Mouse (Mus musculus) stomach, postnatal 0 days (tissue): Measurements from ENCODE around the gene Tmem39b.

Source experiments
- CTCF ChIP-seq: IDR thresholded peaks from 2 replicates; pipeline ENCODE4 v1.5.1; 2016; ENCODE audit warnings: antibody characterized with exemption, low read depth, mild to moderate bottlenecking, moderate library complexity
- EP300 ChIP-seq: optimal IDR thresholded peaks from 2 replicates; pipeline ENCODE3; 2016; ENCODE audit warnings: antibody characterized with exemption

- no peak for TF ChIP-seq CTCF
- no peak for TF ChIP-seq EP300
These were observed 51.4 kb downstream of the Tmem39b start for GRCm38 (mm10) chr4:129645204-129645603.
